Mouse (Mus musculus) stomach, postnatal 0 days (tissue): ENCODE data around the gene Usp22. TPM values are rescaled to one million over a fixed set of nuclear protein-coding genes. Genes with fewer than 3 reads are reported as not detected.
"Not testable (repeated sequence)": the region's sequence is repeated elsewhere in the genome, so short reads cannot be mapped to it uniquely, and the experiment has no call there.

Source experiments
- ATAC-seq: fragments of 200-750 bp; cut with Nextera tagmentation; 2 replicates; pipeline ENCODE4 v1.8.0; 2017; ENCODE audit not compliant: low FRiP score, low TSS enrichment
- DNase-seq: peaks from one replicate; pipeline ENCODE4 v3.0.0-alpha.2; 2016; ENCODE audit warnings: low spot score
- H3K27ac ChIP-seq: fragments of 300-500 bp; sonication (generic); replicated peaks from 2 replicates; pipeline ENCODE4 v1.5.1; 2014; ENCODE audit warnings: mild to moderate bottlenecking, control low read depth
- H3K27me3 ChIP-seq: fragments of 300-500 bp; sonication (generic); 2 replicates; pipeline ENCODE4 v1.6.1; 2014; ENCODE audit warnings: low read length; ENCODE audit not compliant: control insufficient read depth, insufficient read depth
- H3K36me3 ChIP-seq: fragments of 300-500 bp; sonication (generic); 2 replicates; pipeline ENCODE4 v1.6.1; 2014; ENCODE audit warnings: low read length, mixed read lengths; ENCODE audit not compliant: control insufficient read depth, insufficient read depth
- H3K4me1 ChIP-seq: fragments of 300-500 bp; sonication (generic); replicated peaks from 2 replicates; pipeline ENCODE4 v1.6.1; 2014; ENCODE audit warnings: antibody characterized with exemption; ENCODE audit not compliant: control insufficient read depth, insufficient read depth
- H3K4me2 ChIP-seq: fragments of 300-500 bp; sonication (generic); replicated peaks from 2 replicates; pipeline ENCODE4 v1.6.1; 2014; ENCODE audit warnings: low read depth, mild to moderate bottlenecking, control low read depth, moderate library complexity
- H3K4me3 ChIP-seq: fragments of 300-500 bp; sonication (generic); 2 replicates; pipeline ENCODE4 v1.5.1; 2014; ENCODE audit warnings: low read depth, low read length, control low read depth
- H3K9ac ChIP-seq: fragments of 300-500 bp; sonication (generic); 2 replicates; pipeline ENCODE4 v1.6.1; 2014; ENCODE audit warnings: mild to moderate bottlenecking, low read length, control low read depth, mixed read lengths
- H3K9me3 ChIP-seq: fragments of 300-500 bp; sonication (generic); 2 replicates; pipeline ENCODE4 v1.6.1; 2016; ENCODE audit warnings: low read length; ENCODE audit not compliant: control insufficient read depth
- CTCF ChIP-seq: IDR thresholded peaks from 2 replicates; pipeline ENCODE4 v1.5.1; 2016; ENCODE audit warnings: antibody characterized with exemption, low read depth, mild to moderate bottlenecking, moderate library complexity
- EP300 ChIP-seq: optimal IDR thresholded peaks from 2 replicates; pipeline ENCODE3; 2016; ENCODE audit warnings: antibody characterized with exemption
- WGBS: fragments of 180-500 bp; shearing (Covaris S2); extraction: QIAGEN DNeasy Blood & Tissue Kit; methylation state at CpG from one replicate; pipeline ENCODE4 v1.1.7; 2014; 5-methylcytosine and 5-hydroxymethylcytosine counted together
- polyA plus RNA-seq: library from polyadenylated mRNA; unstranded; fragments of >200 nt; fragmentation: Nextera tagmentation; extraction: Ambion mirVana; gene quantifications from 2 replicates; pipeline ENCODE4 v1.2.1, GENCODE M21; 2015

Gene Usp22
- polyA plus RNA-seq, 1 experiment from 2014 or later, result 31.9 TPM

GRCm38 (mm10) chr11:61176321-61176720 is 1.5 kb upstream of the Usp22 start:
- 67% methylated on average over 1 of the region's 1 CpGs for WGBS
- no peak overlapping the region for H3K9ac ChIP-seq
- TF ChIP-seq CTCF (no peak), EP300 (no peak)

GRCm38 (mm10) chr11:61175778-61176177 is 923 bp upstream of the Usp22 start:
- TF ChIP-seq CTCF, result no peak
- no peak for TF ChIP-seq EP300
- DNase-seq (no peak), ATAC-seq (no peak)
- no peak overlapping the region; the same call in 1 of the 2 replicates for H3K4me2 ChIP-seq
- H3K27me3 ChIP-seq, result no peaks in the 10 kb centered on the region
- peak overlapping the region; percentile 18; the same call in 1 of the 2 replicates for H3K4me3 ChIP-seq
- H3K9ac ChIP-seq, result no peak overlapping the region
- H3K9me3 ChIP-seq, result no peaks in the 10 kb centered on the region
- 74% methylated on average over 5 of the region's 5 CpGs for WGBS
- H3K36me3 ChIP-seq, result no peaks in the 10 kb centered on the region
- no peak overlapping the region; the same call in 1 of the 2 replicates for H3K27ac ChIP-seq
- no peaks in the 10 kb centered on the region for H3K4me1 ChIP-seq

More at GRCm38 (mm10) chr11:61176321-61176720, 1.5 kb upstream of the Usp22 start:
- Histone ChIP-seq H3K4me3 (no peak overlapping the region), H3K4me2 (no peak overlapping the region), H3K9me3 (no peaks in the 10 kb centered on the region), H3K27ac (no peak overlapping the region), H3K36me3 (no peaks in the 10 kb centered on the region), H3K27me3 (no peaks in the 10 kb centered on the region), H3K4me1 (no peaks in the 10 kb centered on the region)
- DNase-seq (no peak), ATAC-seq (no peak)

DNA sequence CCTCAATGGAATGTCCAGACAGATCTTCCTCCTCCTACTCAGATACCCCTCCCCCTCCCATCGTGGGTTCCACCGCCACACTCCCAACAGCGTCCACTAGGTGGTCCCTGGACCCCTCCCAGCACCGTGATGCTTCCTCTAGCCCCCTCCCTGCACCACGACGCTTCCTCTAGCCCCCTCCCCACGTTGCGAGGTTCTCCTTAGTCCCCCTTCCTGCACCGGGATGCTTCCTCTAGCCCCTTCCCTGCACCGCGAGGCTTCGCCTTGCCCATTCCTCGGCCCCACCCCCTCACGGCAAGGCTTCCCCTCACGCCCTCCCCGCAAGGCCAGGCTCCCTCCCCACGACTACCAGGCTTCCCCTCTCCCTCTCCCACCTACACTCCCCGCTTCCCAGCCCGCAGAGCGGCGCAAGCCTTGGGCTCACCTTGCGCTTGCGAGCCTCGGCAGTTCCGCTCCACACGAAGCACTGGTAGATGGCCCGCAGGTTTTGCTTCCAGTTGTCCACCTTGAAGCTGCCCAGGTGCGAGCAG is 499 bp downstream of the Usp22 start:
- Histone ChIP-seq H3K4me1 (no peaks in the 10 kb centered on the region), H3K4me2 (peak overlapping the region; percentile 79), H3K36me3 (no peaks in the 10 kb centered on the region), H3K4me3 (peak overlapping the region; percentile 97), H3K27me3 (no peaks in the 10 kb centered on the region), H3K9me3 (no peaks in the 10 kb centered on the region), H3K27ac (peak overlapping the region; percentile 97), H3K9ac (peak overlapping the region; percentile 96)
- TF ChIP-seq EP300 (no peak), CTCF (peak; percentile 69)
- DNase-seq (peak; percentile 77), ATAC-seq (peak; percentile 21; the same call in 1 of the 2 replicates)
- under 1% methylated on average over 28 of the region's 28 CpGs for WGBS

DNA sequence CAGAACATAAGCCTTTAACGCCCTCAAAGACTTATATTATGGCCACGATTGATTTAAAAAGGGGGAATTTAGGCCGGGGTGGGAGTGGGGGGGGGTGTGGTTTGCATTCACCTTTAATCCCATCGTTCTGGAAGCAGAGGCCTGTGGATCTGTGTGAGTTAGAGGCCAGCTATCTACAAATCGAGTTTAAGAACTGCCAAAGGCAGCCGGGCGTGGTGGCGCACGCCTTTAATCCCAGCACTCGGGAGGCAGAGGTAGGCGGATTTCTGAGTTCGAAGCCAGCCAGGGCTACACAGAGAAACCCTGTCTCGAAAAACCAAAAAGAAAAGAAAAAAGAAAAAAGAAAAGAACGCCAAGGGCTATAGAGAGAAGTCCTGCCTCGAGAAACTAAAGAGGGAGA is 1.4 kb downstream of the Usp22 start:
- H3K4me1 ChIP-seq, result not testable (repeated sequence)
- WGBS, result 21% methylated on average over 15 of the region's 15 CpGs

DNA sequence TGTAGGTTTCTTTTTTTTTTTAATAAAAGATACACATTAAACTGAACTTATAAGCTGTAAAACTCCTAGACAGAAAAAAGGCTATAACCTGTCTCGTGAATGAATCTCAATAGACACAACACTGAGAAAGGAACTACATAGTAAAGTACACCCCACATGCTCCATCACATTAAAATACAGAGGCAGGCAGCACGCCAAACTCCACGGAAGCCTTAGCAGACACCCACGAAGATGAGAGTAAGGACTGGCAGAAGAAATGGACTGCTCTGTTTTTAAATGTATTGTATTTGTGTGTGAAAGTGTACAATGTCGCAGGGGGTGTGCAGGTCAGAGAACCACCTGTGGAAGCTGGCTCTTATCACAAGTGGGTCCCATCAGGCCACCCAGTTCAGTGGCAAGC is 4.7 kb downstream of the Usp22 start:
- H3K9ac ChIP-seq, result no peak overlapping the region
- ATAC-seq (no peak), DNase-seq (no peak)
- H3K27ac ChIP-seq, result no peak overlapping the region
- H3K9me3 ChIP-seq, result no peaks in the 10 kb centered on the region
- H3K27me3 ChIP-seq, result no peaks in the 10 kb centered on the region
- H3K4me2 ChIP-seq, result no peak overlapping the region
- H3K36me3 ChIP-seq, result peaks cover 11% of the 10 kb centered on the region
- no peak for TF ChIP-seq CTCF
- TF ChIP-seq EP300, result no peak
- H3K4me1 ChIP-seq, result no peaks in the 10 kb centered on the region
- no peak overlapping the region for H3K4me3 ChIP-seq
- 68% methylated on average over 5 of the region's 5 CpGs for WGBS

More for the DNA sequence above, 1.4 kb downstream of the Usp22 start:
- Histone ChIP-seq H3K4me3 (peak overlapping the region; percentile 97), H3K4me2 (peak overlapping the region; percentile 79)
- H3K36me3 ChIP-seq, DNase-seq, H3K27ac ChIP-seq, H3K9ac ChIP-seq, H3K9me3 ChIP-seq, ATAC-seq, H3K27me3 ChIP-seq: not testable (repeated sequence)

DNA sequence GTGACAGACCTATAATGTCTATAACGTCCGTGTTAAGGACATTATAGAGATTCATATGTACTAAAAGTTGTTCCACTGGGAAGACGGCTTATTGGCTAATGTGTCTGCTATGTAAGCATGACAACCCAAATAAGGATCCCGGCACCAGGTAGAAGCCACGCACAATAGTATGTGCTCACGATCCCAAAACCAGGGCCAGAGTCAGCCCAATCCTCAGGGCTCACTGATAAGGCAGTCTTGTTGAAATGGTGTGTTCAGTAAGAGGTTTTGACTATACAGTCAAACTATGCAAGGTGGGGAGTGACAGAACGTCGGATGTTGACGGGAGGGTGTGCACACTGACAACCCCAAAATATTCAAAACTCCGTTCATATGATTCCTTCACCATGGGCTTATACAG is 10.0 kb downstream of the Usp22 start:
- no peak overlapping the region for H3K4me3 ChIP-seq
- H3K36me3 ChIP-seq, result peaks cover 53% of the 10 kb centered on the region
- WGBS, result 90% methylated on average over 10 of the region's 10 CpGs
- no peak overlapping the region for H3K4me2 ChIP-seq
- no peaks in the 10 kb centered on the region for H3K4me1 ChIP-seq
- H3K27ac ChIP-seq, result no peak overlapping the region
- no peaks in the 10 kb centered on the region for H3K9me3 ChIP-seq
- ATAC-seq, result no peak
- DNase-seq, result no peak
- H3K9ac ChIP-seq, result no peak overlapping the region
- H3K27me3 ChIP-seq, result no peaks in the 10 kb centered on the region
- TF ChIP-seq EP300, result no peak
- TF ChIP-seq CTCF, result no peak
